Mouse (Mus musculus): ENCODE measurements at regions not wholly inside any gene's neighbourhood (a gene's known extent, or its start where the extent isn't known, plus 50 kb on each side); places are given as distances from the start of the nearest gene placed in this dataset.

DNA sequence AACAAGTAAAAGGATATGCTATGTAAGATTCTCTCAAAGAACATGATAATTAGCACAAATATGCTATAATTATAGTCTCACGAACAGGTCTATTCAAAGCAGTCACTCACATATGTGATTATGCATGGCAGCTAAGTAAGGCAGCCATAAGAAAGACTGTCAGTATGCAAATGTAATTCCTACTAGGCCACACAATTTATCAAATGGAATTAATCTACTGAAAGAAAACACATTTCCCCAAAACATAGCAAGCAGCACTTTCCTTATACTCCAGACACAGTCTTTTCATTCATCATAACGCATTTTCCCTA, 1242.3 kb downstream of the Zfp704 start:
- Histone ChIP-seq H3K4me3 (ENCODE audit: low read depth, low read length) (no peak overlapping the region), H3K9me3 (ENCODE audit: control insufficient read depth, low read length) (no peaks in the 10 kb centered on the region), H3K4me1 (ENCODE audit: control insufficient read depth, insufficient read depth, low read length) (no peaks in the 10 kb centered on the region), H3K27me3 (ENCODE audit: control insufficient read depth, insufficient read depth, low read length) (no peaks in the 10 kb centered on the region), H3K9ac (replicated peaks; ENCODE audit: low read depth, low read length) (no peak overlapping the region), H3K27ac (ENCODE audit: low read depth, low read length) (no peak overlapping the region), H3K4me2 (ENCODE audit: low read depth, low read length) (no peak overlapping the region), H3K36me3 (ENCODE audit: control insufficient read depth, insufficient read depth, low read length) (no peaks in the 10 kb centered on the region)
- no peak for ATAC-seq (ENCODE audit: low read depth)
- 67% methylated on average over 2 of the region's 2 CpGs for WGBS

DNA sequence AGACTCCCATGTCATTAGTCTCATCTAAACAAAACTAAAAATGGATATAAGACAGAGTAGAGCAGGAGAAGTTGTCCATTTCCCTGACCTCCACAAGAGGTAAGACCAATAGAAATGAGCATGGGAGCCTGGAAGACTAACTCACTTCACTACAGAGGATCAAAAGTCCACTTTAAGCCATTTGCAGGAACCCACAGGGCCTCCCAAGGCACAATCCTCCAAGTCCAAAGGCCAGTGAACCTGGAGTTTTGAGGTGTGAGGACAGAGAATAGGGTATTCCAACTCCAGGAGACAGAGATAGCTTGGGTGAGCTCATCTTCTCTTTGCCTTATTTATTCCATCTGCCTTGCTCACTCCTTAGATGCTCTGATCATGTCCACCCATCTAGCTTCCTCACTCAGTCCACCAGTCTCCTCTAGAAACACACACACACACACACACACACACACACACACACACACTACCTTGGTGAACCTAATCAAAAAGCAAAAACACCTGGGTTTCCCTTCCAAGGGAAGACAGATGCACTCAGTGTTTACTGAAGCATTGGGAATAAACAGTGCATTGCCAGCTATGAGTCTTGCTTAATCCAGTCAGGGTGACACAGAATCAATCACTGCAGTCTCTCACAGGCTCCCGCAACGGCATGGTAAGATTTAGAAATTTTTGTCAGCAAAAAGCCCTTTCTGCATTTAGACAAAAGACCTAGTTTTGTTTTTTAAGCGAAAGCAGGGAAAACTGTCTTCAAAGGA, 1242.8 kb downstream of the Zfp704 start:
- no peaks in the 10 kb centered on the region for H3K4me1 ChIP-seq (ENCODE audit: control insufficient read depth, insufficient read depth, low read length)
- H3K4me2 ChIP-seq (ENCODE audit: low read depth, low read length): no peak overlapping the region
- no peaks in the 10 kb centered on the region for H3K9me3 ChIP-seq (ENCODE audit: control insufficient read depth, low read length)
- ATAC-seq (ENCODE audit: low read depth): 0 out of 2 replicates have a peak, but pooled peaks have one; percentile 44
- H3K4me3 ChIP-seq (ENCODE audit: low read depth, low read length): no peak overlapping the region
- H3K9ac ChIP-seq (replicated peaks; ENCODE audit: low read depth, low read length): no peak overlapping the region
- no peak overlapping the region for H3K27ac ChIP-seq (ENCODE audit: low read depth, low read length)
- WGBS: 64% methylated on average over 3 of the region's 3 CpGs
- no peaks in the 10 kb centered on the region for H3K27me3 ChIP-seq (ENCODE audit: control insufficient read depth, insufficient read depth, low read length)
- no peaks in the 10 kb centered on the region for H3K36me3 ChIP-seq (ENCODE audit: control insufficient read depth, insufficient read depth, low read length)
